Mouse (Mus musculus): ENCODE results near the gene Wdr45b. TPM values are rescaled to one million over a fixed set of nuclear protein-coding genes. Genes with fewer than 3 reads are reported as not detected.
"Not testable (repeated sequence)": the region's sequence is repeated elsewhere in the genome, so short reads cannot be mapped to it uniquely, and the experiment has no call there.

Wdr45b gene
- polyA plus RNA-seq, 1 experiment from 2014 or later: 86.5 TPM

GRCm38 (mm10) chr11:121362212-121362611 is 8.0 kb upstream of the Wdr45b start:
- H3K27ac ChIP-seq: no peak overlapping the region
- H3K4me1 ChIP-seq: no peaks in the 10 kb centered on the region
- 0 out of 2 replicates have a peak, but pooled peaks cover 3% of the 10 kb centered on the region for H3K27me3 ChIP-seq
- H3K36me3 ChIP-seq (replicated peaks): no peaks in the 10 kb centered on the region
- H3K9ac ChIP-seq: no peak overlapping the region
- H3K9me3 ChIP-seq: no peaks in the 10 kb centered on the region
- no peak overlapping the region for H3K4me3 ChIP-seq (replicated peaks)
- no peak for ATAC-seq (ENCODE audit: low FRiP score)
- no peak overlapping the region for H3K4me2 ChIP-seq
- WGBS: 33% methylated on average over 5 of the region's 5 CpGs

DNA sequence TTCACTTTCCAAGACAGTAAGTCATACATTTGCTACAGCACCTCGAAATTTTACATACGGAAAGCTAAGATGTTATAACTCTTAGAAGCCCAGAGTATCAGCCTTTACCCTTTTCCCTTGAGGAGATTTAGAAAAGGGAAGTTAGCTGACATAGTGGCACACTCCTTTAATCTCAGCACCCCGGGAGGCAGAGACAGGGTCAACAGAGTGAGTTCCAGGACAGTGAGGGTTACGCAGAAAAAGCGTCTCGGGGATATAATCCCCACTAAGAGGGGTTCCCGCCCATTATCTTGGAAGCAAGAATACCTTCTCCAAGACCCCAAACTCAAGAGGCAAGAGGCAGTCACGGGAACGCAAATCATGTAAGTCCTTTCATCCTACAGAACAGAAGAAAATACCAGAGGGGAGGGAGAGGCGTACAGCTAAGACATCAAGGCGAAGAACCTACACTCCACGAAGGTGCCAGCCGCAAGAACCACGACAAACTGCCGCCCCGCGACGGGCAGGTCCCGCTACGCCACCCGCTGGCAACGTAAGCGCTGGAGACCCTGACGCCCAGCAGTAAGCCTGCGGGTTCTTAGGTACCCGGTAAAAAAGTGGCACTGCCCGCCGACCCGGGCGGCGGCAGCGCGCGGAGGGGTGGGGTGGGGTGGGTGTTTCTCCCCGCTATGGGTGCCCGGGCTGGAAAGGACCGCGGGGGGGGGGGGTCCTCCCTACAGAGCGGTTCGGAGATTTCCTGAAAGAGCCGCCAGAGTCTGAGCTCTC is 737 bp downstream of the Wdr45b start:
- H3K4me3 ChIP-seq (replicated peaks): peak overlapping the region; percentile 97
- no peaks in the 10 kb centered on the region for H3K9me3 ChIP-seq
- H3K27ac ChIP-seq: peak overlapping the region; percentile 72
- H3K9ac ChIP-seq: peak overlapping the region; percentile 92
- H3K4me2 ChIP-seq: peak overlapping the region; percentile 89
- ATAC-seq (ENCODE audit: low FRiP score): no peak; the same call in 1 of the 2 replicates
- WGBS: 3% methylated on average over 41 of the region's 41 CpGs
- H3K27me3 ChIP-seq: no peaks in the 10 kb centered on the region
- peaks cover 21% of the 10 kb centered on the region for H3K4me1 ChIP-seq
- H3K36me3 ChIP-seq (replicated peaks): peaks cover under 1% of the 10 kb centered on the region; the same call in 1 of the 2 replicates

DNA sequence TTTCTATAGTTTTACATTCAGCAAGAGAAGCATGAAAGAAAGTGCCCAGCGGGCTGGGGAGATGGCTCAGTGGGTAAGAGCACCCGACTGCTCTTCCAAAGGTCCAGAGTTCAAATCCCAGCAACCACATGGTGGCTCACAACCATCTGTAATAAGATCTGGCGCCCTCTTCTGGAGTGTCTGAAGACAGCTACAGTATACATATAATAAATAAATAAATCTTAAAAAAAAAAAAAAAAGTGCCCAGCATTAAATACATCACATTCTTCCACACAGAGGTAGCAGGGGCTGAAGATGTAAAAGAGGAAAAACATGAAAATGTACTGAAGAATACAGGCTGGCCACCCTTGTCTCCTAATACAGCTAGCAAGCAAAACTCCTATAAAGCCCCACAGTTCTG is 5.5 kb downstream of the Wdr45b start:
- not testable (repeated sequence) for H3K9ac ChIP-seq; H3K9me3 ChIP-seq; H3K27me3 ChIP-seq; ATAC-seq (ENCODE audit: low FRiP score); H3K4me2 ChIP-seq; H3K27ac ChIP-seq; H3K4me3 ChIP-seq (replicated peaks)
- peaks cover 12% of the 10 kb centered on the region for H3K4me1 ChIP-seq
- H3K36me3 ChIP-seq (replicated peaks): peaks cover 28% of the 10 kb centered on the region
- WGBS: 79% methylated on average over 3 of the region's 3 CpGs

GRCm38 (mm10) chr11:121348166-121348565 is 6.1 kb downstream of the Wdr45b start:
- no peak overlapping the region for H3K9ac ChIP-seq
- ATAC-seq (ENCODE audit: low FRiP score): no peak
- H3K9me3 ChIP-seq: no peaks in the 10 kb centered on the region
- peaks cover 9% of the 10 kb centered on the region for H3K4me1 ChIP-seq
- peaks cover 28% of the 10 kb centered on the region for H3K36me3 ChIP-seq (replicated peaks)
- no peak overlapping the region for H3K4me2 ChIP-seq
- H3K4me3 ChIP-seq (replicated peaks): no peak overlapping the region
- no peaks in the 10 kb centered on the region for H3K27me3 ChIP-seq
- H3K27ac ChIP-seq: no peak overlapping the region
- 95% methylated on average over 2 of the region's 2 CpGs for WGBS

GRCm38 (mm10) chr11:121347036-121347435 is 7.2 kb downstream of the Wdr45b start:
- no peak overlapping the region for H3K4me3 ChIP-seq (replicated peaks)
- 98% methylated on average over 2 of the region's 2 CpGs for WGBS
- no peak for ATAC-seq (ENCODE audit: low FRiP score)
- no peak overlapping the region for H3K9ac ChIP-seq
- H3K9me3 ChIP-seq: no peaks in the 10 kb centered on the region
- H3K4me2 ChIP-seq: no peak overlapping the region
- H3K27me3 ChIP-seq: no peaks in the 10 kb centered on the region
- no peak overlapping the region for H3K27ac ChIP-seq
- H3K36me3 ChIP-seq (replicated peaks): peaks cover 28% of the 10 kb centered on the region
- H3K4me1 ChIP-seq: no peaks in the 10 kb centered on the region

- H3K4me1 ChIP-seq; H3K27ac ChIP-seq; H3K4me3 ChIP-seq (replicated peaks); H3K27me3 ChIP-seq; H3K9me3 ChIP-seq; H3K9ac ChIP-seq; H3K4me2 ChIP-seq; ATAC-seq (ENCODE audit: low FRiP score): not testable (repeated sequence)
- WGBS: 60% methylated on average over 1 of the region's 1 CpGs
- peaks cover 37% of the 10 kb centered on the region for H3K36me3 ChIP-seq (replicated peaks)
These were observed 11.8 kb downstream of the Wdr45b start for GRCm38 (mm10) chr11:121342423-121342822.

GRCm38 (mm10) chr11:121340287-121340686 is 14.0 kb downstream of the Wdr45b start:
- peaks cover 36% of the 10 kb centered on the region for H3K36me3 ChIP-seq (replicated peaks)
- 92% methylated on average over 1 of the region's 1 CpGs for WGBS

DNA sequence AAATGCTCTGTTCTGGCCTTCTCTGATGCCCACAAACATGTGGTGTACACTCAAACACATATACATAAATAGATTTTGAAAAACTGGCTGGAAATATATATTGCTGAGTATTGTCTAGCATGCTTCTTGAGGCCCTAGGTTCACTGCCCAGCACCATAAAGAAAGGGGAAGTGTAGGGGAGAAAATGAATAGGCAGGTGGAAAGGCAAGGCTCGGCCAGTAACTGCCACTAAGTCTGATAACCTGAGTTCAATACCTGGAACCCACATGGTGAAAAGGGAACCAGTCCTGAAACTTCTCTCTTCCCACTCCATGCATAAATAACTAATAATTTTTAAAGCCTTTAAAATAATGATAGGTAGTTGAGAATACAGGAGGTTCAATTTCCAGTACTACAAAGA is 14.6 kb downstream of the Wdr45b start:
- Histone ChIP-seq H3K9me3 (no peaks in the 10 kb centered on the region), H3K27ac (no peak overlapping the region), H3K36me3 (replicated peaks) (peaks cover 38% of the 10 kb centered on the region), H3K4me1 (no peaks in the 10 kb centered on the region), H3K9ac (no peak overlapping the region), H3K27me3 (no peaks in the 10 kb centered on the region), H3K4me2 (no peak overlapping the region), H3K4me3 (replicated peaks) (no peak overlapping the region)
- 79% methylated on average over 1 of the region's 1 CpGs for WGBS
- no peak for ATAC-seq (ENCODE audit: low FRiP score)

More at GRCm38 (mm10) chr11:121340287-121340686, 14.0 kb downstream of the Wdr45b start:
- H3K27ac ChIP-seq: no peak overlapping the region
- H3K9ac ChIP-seq: no peak overlapping the region
- no peaks in the 10 kb centered on the region for H3K9me3 ChIP-seq
- ATAC-seq (ENCODE audit: low FRiP score): no peak
- no peaks in the 10 kb centered on the region for H3K4me1 ChIP-seq
- H3K4me2 ChIP-seq: no peak overlapping the region
- no peaks in the 10 kb centered on the region for H3K27me3 ChIP-seq
- H3K4me3 ChIP-seq (replicated peaks): no peak overlapping the region

DNA sequence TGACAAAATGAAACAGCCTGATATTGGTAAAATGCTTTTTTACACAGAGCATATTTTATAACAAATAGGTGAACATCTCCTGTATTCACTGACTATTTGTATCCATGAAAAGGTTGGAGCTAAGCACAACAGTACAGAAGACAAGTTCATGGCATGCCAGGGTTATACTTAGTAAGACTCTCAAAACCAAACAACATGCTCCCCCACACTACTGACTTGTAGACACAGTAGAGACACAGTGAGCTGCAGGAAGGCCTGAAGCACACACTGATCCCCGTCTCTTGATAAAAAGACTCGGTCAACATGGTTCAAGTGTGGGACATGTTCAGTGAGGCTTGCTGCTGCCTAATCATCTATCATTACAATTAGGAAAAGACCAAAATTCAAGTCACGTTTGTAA is 22.6 kb downstream of the Wdr45b start:
- H3K27ac ChIP-seq: no peak overlapping the region
- no peak overlapping the region for H3K4me2 ChIP-seq
- H3K4me3 ChIP-seq (replicated peaks): no peak overlapping the region
- no peaks in the 10 kb centered on the region for H3K4me1 ChIP-seq
- no peaks in the 10 kb centered on the region for H3K9me3 ChIP-seq
- no peaks in the 10 kb centered on the region for H3K27me3 ChIP-seq
- 90% methylated on average over 3 of the region's 3 CpGs for WGBS
- H3K36me3 ChIP-seq (replicated peaks): peaks cover 76% of the 10 kb centered on the region
- H3K9ac ChIP-seq: no peak overlapping the region
- ATAC-seq (ENCODE audit: low FRiP score): no peak

GRCm38 (mm10) chr11:121328619-121329018 is 25.6 kb downstream of the Wdr45b start:
- Histone ChIP-seq H3K36me3 (replicated peaks) (peaks cover 62% of the 10 kb centered on the region), H3K27ac (no peak overlapping the region), H3K4me2 (no peak overlapping the region)

GRCm38 (mm10) chr11:121328206-121328605 is 26.0 kb downstream of the Wdr45b start:
- H3K27me3 ChIP-seq: no peaks in the 10 kb centered on the region
- no peaks in the 10 kb centered on the region for H3K9me3 ChIP-seq
- no peak for ATAC-seq (ENCODE audit: low FRiP score)
- H3K27ac ChIP-seq: no peak overlapping the region
- no peak overlapping the region for H3K4me2 ChIP-seq
- 99% methylated on average over 9 of the region's 9 CpGs for WGBS
- H3K36me3 ChIP-seq (replicated peaks): peaks cover 60% of the 10 kb centered on the region
- no peak overlapping the region for H3K9ac ChIP-seq
- H3K4me3 ChIP-seq (replicated peaks): no peak overlapping the region
- no peaks in the 10 kb centered on the region for H3K4me1 ChIP-seq

More at GRCm38 (mm10) chr11:121328619-121329018, 25.6 kb downstream of the Wdr45b start:
- Histone ChIP-seq H3K9me3 (no peaks in the 10 kb centered on the region), H3K4me1 (no peaks in the 10 kb centered on the region), H3K27me3 (no peaks in the 10 kb centered on the region), H3K9ac (no peak overlapping the region), H3K4me3 (replicated peaks) (no peak overlapping the region)
- ATAC-seq (ENCODE audit: low FRiP score): no peak

DNA sequence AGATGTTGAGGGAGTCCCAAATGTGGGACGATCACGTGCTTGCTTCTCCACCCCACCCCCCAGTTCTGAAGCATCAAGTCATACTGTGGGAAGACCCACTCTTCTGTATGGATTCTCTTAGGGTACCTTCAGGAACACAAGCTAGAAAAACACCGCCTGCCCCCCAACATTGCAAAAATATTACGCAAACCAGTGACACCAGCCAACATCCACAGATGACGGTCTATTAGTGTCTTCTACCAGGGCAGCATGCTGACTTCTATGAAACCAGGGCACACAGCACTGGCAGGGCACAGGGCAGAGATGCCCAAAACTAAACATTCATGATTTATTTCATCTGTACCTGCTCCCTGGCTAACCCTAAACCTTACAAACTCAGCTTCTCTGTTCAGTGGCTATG is 27.6 kb downstream of the Wdr45b start:
- Histone ChIP-seq H3K4me3 (replicated peaks) (no peak overlapping the region), H3K27me3 (no peaks in the 10 kb centered on the region), H3K4me1 (no peaks in the 10 kb centered on the region), H3K9me3 (no peaks in the 10 kb centered on the region), H3K4me2 (no peak overlapping the region), H3K9ac (no peak overlapping the region), H3K36me3 (replicated peaks) (peaks cover 48% of the 10 kb centered on the region), H3K27ac (no peak overlapping the region)
- WGBS: 98% methylated on average over 5 of the region's 5 CpGs
- ATAC-seq (ENCODE audit: low FRiP score): no peak

GRCm38 (mm10) chr11:121326034-121326433 is 28.2 kb downstream of the Wdr45b start:
- Histone ChIP-seq H3K36me3 (replicated peaks) (peaks cover 52% of the 10 kb centered on the region), H3K27me3 (no peaks in the 10 kb centered on the region), H3K4me3 (replicated peaks) (no peak overlapping the region), H3K4me1 (no peaks in the 10 kb centered on the region), H3K9me3 (no peaks in the 10 kb centered on the region), H3K4me2 (no peak overlapping the region), H3K27ac (no peak overlapping the region), H3K9ac (no peak overlapping the region)
- WGBS: 89% methylated on average over 1 of the region's 1 CpGs
- ATAC-seq (ENCODE audit: low FRiP score): no peak

All from forebrain, embryonic 12.5 days (tissue).